Mouse (Mus musculus) MEL (cell line): ENCODE data around the gene Mrpl57. TPM values are rescaled to one million over a fixed set of nuclear protein-coding genes. Genes with fewer than 3 reads are reported as not detected.

Experiments used
- DNase-seq: peaks from one replicate; pipeline ENCODE4 v3.0.0; 2011; ENCODE audit warnings: low read depth, low spot score
- H3K27ac ChIP-seq: 2 replicates; pipeline ENCODE4 v1.5.1; 2012; ENCODE audit warnings: low read depth, mild to moderate bottlenecking, control low read depth, low read length, moderate library complexity; ENCODE audit not compliant: control insufficient read depth
- H3K27me3 ChIP-seq, 2 experiments: fragments of 150-350 bp in 1 of 2; sonication (generic) in 1 of 2; 2 replicates each; pipeline ENCODE4 v1.6.1; 2012; ENCODE audit warnings: low read length in 2 of 2, mild to moderate bottlenecking in 2 of 2, improper control_type of control experiment in 1 of 2, moderate library complexity in 1 of 2; ENCODE audit not compliant: insufficient read depth in 2 of 2, control insufficient read depth in 1 of 2
- H3K36me3 ChIP-seq, 2 experiments: 2 replicates each; pipeline ENCODE4 v1.6.1; 2012 to 2014; ENCODE audit warnings: low read length in 2 of 2, improper control_type of control experiment in 1 of 2, inconsistent platforms in 1 of 2, mild to moderate bottlenecking in 1 of 2; ENCODE audit not compliant: insufficient read depth in 2 of 2, control insufficient read depth in 1 of 2
- H3K4me1 ChIP-seq, 2 experiments: fragments of 150-350 bp in 1 of 2; sonication (generic) in 1 of 2; 2 replicates each; pipeline ENCODE4 v1.6.1; 2012; ENCODE audit warnings: low read length in 2 of 2, improper control_type of control experiment in 1 of 2, mild to moderate bottlenecking in 1 of 2; ENCODE audit not compliant: insufficient read depth in 2 of 2, control insufficient read depth in 1 of 2
- H3K4me3 ChIP-seq, 2 experiments: fragments of 150-350 bp in 1 of 2; sonication (generic) in 1 of 2; 2 replicates each; pipeline ENCODE4 v1.5.1; 2012; ENCODE audit warnings: low read depth in 2 of 2, low read length in 2 of 2, mild to moderate bottlenecking in 2 of 2, moderate library complexity in 2 of 2, control low read depth in 1 of 2, improper control_type of control experiment in 1 of 2; ENCODE audit not compliant: control insufficient read depth in 1 of 2, insufficient read depth in 1 of 2
- H3K79me2 ChIP-seq: 2 replicates; pipeline ENCODE4 v1.6.1; 2012; ENCODE audit warnings: mild to moderate bottlenecking, low read length, moderate library complexity; ENCODE audit not compliant: control insufficient read depth, poor library complexity, insufficient read depth
- H3K9ac ChIP-seq: 2 replicates; pipeline ENCODE4 v1.6.1; 2012; ENCODE audit warnings: low read depth, mild to moderate bottlenecking, control low read depth, low read length, moderate library complexity; ENCODE audit not compliant: control insufficient read depth, poor library complexity, severe bottlenecking
- H3K9me3 ChIP-seq: fragments of 150-350 bp; sonication (generic); replicated peaks from 2 replicates; pipeline ENCODE4 v1.6.1; 2012; ENCODE audit warnings: mild to moderate bottlenecking, low read length, improper control_type of control experiment, moderate library complexity; ENCODE audit not compliant: insufficient read depth
- CHD2 ChIP-seq: IDR thresholded peaks from 2 replicates; pipeline ENCODE4 v1.6.1; 2011; ENCODE audit warnings: low read length, improper control_type of control experiment
- EP300 ChIP-seq, 2 experiments: IDR thresholded peaks; 2 replicates each; pipeline ENCODE4 v1.6.1; 2011; ENCODE audit warnings: improper control_type of control experiment in 2 of 2, low read length in 2 of 2, low read depth in 1 of 2, mild to moderate bottlenecking in 1 of 2
- GATA1 ChIP-seq: IDR thresholded peaks from 2 replicates; pipeline ENCODE4 v1.6.1; 2011; ENCODE audit warnings: low read depth, low read length, improper control_type of control experiment
- HCFC1 ChIP-seq: IDR thresholded peaks from 2 replicates; pipeline ENCODE4 v1.6.1; 2012; ENCODE audit warnings: low read depth, mild to moderate bottlenecking, inconsistent platforms, low read length, improper control_type of control experiment, moderate library complexity
- JUND ChIP-seq: IDR thresholded peaks from 2 replicates; pipeline ENCODE4 v1.6.1; 2011; ENCODE audit warnings: low read depth, mild to moderate bottlenecking, improper control_type of control experiment, low read length
- MAX ChIP-seq: IDR thresholded peaks from 2 replicates; pipeline ENCODE4 v1.6.1; 2011; ENCODE audit warnings: low read length, improper control_type of control experiment
- MEF2A ChIP-seq: IDR thresholded peaks from 2 replicates; pipeline ENCODE4 v1.6.1; 2014; ENCODE audit warnings: low read depth, mild to moderate bottlenecking, inconsistent platforms, low read length, improper control_type of control experiment; ENCODE audit not compliant: poor library complexity, insufficient replicate concordance, severe bottlenecking; ENCODE audit errors: extremely low read depth
- MXI1 ChIP-seq: IDR thresholded peaks from 2 replicates; pipeline ENCODE4 v1.6.1; 2011; ENCODE audit warnings: mild to moderate bottlenecking, low read depth, low read length, improper control_type of control experiment
- MYB ChIP-seq: IDR thresholded peaks from 2 replicates; pipeline ENCODE4 v1.6.1; 2011; ENCODE audit warnings: mild to moderate bottlenecking, low read depth, low read length, improper control_type of control experiment
- MYC ChIP-seq: IDR thresholded peaks from 2 replicates; pipeline ENCODE4 v1.6.1; 2011; ENCODE audit warnings: low read depth, mild to moderate bottlenecking, low read length, improper control_type of control experiment, moderate library complexity
- NELFE ChIP-seq: IDR thresholded peaks from 2 replicates; pipeline ENCODE4 v1.6.1; 2011; ENCODE audit warnings: low read depth, low read length, improper control_type of control experiment
- NRF1 ChIP-seq: IDR thresholded peaks from 2 replicates; pipeline ENCODE4 v1.6.1; 2014; ENCODE audit warnings: low read depth, mild to moderate bottlenecking, inconsistent platforms, low read length, improper control_type of control experiment, moderate library complexity; ENCODE audit not compliant: poor library complexity, insufficient read depth, severe bottlenecking
- RCOR1 ChIP-seq: IDR thresholded peaks from 2 replicates; pipeline ENCODE4 v1.6.1; 2012; ENCODE audit warnings: low read depth, mild to moderate bottlenecking, inconsistent platforms, low read length, improper control_type of control experiment
- SIN3A ChIP-seq: IDR thresholded peaks from 2 replicates; pipeline ENCODE4 v1.6.1; 2012; ENCODE audit warnings: low read length, improper control_type of control experiment, inconsistent platforms
- TAL1 ChIP-seq: IDR thresholded peaks from 2 replicates; pipeline ENCODE4 v1.6.1; 2012; ENCODE audit warnings: mild to moderate bottlenecking, inconsistent platforms, low read length, moderate library complexity, mixed read lengths
- TBP ChIP-seq: IDR thresholded peaks from 2 replicates; pipeline ENCODE4 v1.8.0; 2011; ENCODE audit warnings: low read depth, low read length, improper control_type of control experiment
- TCF12 ChIP-seq: IDR thresholded peaks from 2 replicates; pipeline ENCODE4 v1.6.1; 2014; ENCODE audit warnings: low read depth, mild to moderate bottlenecking, inconsistent platforms, low read length, improper control_type of control experiment, moderate library complexity
- UBTF ChIP-seq: IDR thresholded peaks from 2 replicates; pipeline ENCODE4 v1.6.1; 2012; ENCODE audit warnings: low read depth, mild to moderate bottlenecking, inconsistent platforms, low read length, improper control_type of control experiment, moderate library complexity, borderline replicate concordance; ENCODE audit not compliant: insufficient read depth
- USF1 ChIP-seq: IDR thresholded peaks from 2 replicates; pipeline ENCODE4 v1.6.1; 2014; ENCODE audit warnings: low read depth, mild to moderate bottlenecking, inconsistent platforms, low read length, improper control_type of control experiment, moderate library complexity
- ZC3H11A ChIP-seq: IDR thresholded peaks from 2 replicates; pipeline ENCODE4 v1.6.1; 2012; ENCODE audit warnings: low read depth, mild to moderate bottlenecking, inconsistent platforms, low read length, improper control_type of control experiment
- ZMIZ1 ChIP-seq: IDR thresholded peaks from 2 replicates; pipeline ENCODE4 v1.6.1; 2012; ENCODE audit warnings: low read depth, mild to moderate bottlenecking, inconsistent platforms, low read length, improper control_type of control experiment, moderate library complexity
- ZNF384 ChIP-seq: IDR thresholded peaks from 2 replicates; pipeline ENCODE4 v1.6.1; 2012; ENCODE audit warnings: low read depth, mild to moderate bottlenecking, inconsistent platforms, low read length, improper control_type of control experiment
- polyA plus RNA-seq, 2 experiments: library from polyadenylated mRNA; stranded (reverse) in 1 of 2; unstranded in 1 of 2; fragments of >175 nt in 1 of 2; fragments of >200 nt in 1 of 2; gene quantifications; 2 replicates each; pipeline versions ENCODE4 v1.2.1 to v1.2.4; 2012; ENCODE audit warnings: low replicate concordance in 2 of 2, low read depth in 1 of 2; ENCODE audit not compliant: insufficient read length in 2 of 2, insufficient read depth in 1 of 2, missing spikeins in 1 of 2
- total RNA-seq: library from RNA; depleted of rRNA; stranded (reverse); fragments of 300-350 nt; gene quantifications from 2 replicates; pipeline ENCODE4 v1.2.3, GENCODE M21; 2012

Gene Mrpl57
- total and polyA plus RNA-seq, 3 experiments, result 126 to 184 TPM; not detected in 1

GRCm38 (mm10) chr14:57861987-57862412 lies 36.0 kb downstream of the Mrpl57 start (continued):
- TF ChIP-seq SIN3A (peak; percentile 72), NRF1 (no peak), MYB (no peak), ZC3H11A (no peak), NELFE (peak; percentile 82), JUND (peak; percentile 92), CHD2 (no peak), TAL1 (peak; percentile 22; the same call in 1 of the 2 replicates), ZMIZ1 (0 out of 2 replicates have a peak, but pooled peaks have one; percentile 28), HCFC1 (peak; percentile 54; the same call in 1 of the 2 replicates), RCOR1 (peak; percentile 64; the same call in 1 of the 2 replicates), TCF12 (peak; percentile 43; the same call in 1 of the 2 replicates), GATA1 (peak; percentile 63), MYC (peak; percentile 68; the same call in 1 of the 2 replicates)

GRCm38 (mm10) chr14:57863129-57863528 lies 37.1 kb downstream of the Mrpl57 start:
- no peak overlapping the region for H3K27ac ChIP-seq
- H3K27me3 ChIP-seq, result no peaks in the 10 kb centered on the region
- H3K4me3 ChIP-seq, result no peak overlapping the region
- no peak for DNase-seq
- H3K36me3 ChIP-seq, result peaks cover 0 to 15% of the 10 kb centered on the region in 2 experiments; a peak in 2 of 4 replicates
- H3K9me3 ChIP-seq, result no peaks in the 10 kb centered on the region
- TF ChIP-seq EP300 (IDR thresholded peaks at IDR 0.05; ENCODE audit: low read depth in 1 of 2, low read length in 2 of 2) (no peak), TCF12 (no peak), USF1 (no peak), MYB (no peak), SIN3A (no peak)
- H3K79me2 ChIP-seq, result no peaks in the 10 kb centered on the region
- H3K9ac ChIP-seq, result no peak overlapping the region
- peaks cover 3 to 12% of the 10 kb centered on the region in 2 experiments for H3K4me1 ChIP-seq

- Histone ChIP-seq H3K9me3 (no peaks in the 10 kb centered on the region), H3K27me3 (no peaks in the 10 kb centered on the region), H3K9ac (no peak overlapping the region), H3K36me3 (peaks cover 0 to 14% of the 10 kb centered on the region in 2 experiments; a peak in 2 of 4 replicates), H3K4me3 (no peak overlapping the region), H3K79me2 (no peaks in the 10 kb centered on the region), H3K4me1 (peaks cover 3 to 8% of the 10 kb centered on the region in 2 experiments; a peak in 3 of 4 replicates), H3K27ac (no peak overlapping the region)
- TF ChIP-seq MXI1 (no peak), MAX (no peak), ZNF384 (no peak), NELFE (no peak), MYC (no peak), UBTF (no peak), USF1 (no peak), ZC3H11A (no peak), TBP (no peak), MEF2A (no peak)
- no peak for DNase-seq
These were observed 39.2 kb downstream of the Mrpl57 start for GRCm38 (mm10) chr14:57865256-57865655.
